12 mouse cellular contexts compared by ENCODE assay signal in the genomic region with DNA sequence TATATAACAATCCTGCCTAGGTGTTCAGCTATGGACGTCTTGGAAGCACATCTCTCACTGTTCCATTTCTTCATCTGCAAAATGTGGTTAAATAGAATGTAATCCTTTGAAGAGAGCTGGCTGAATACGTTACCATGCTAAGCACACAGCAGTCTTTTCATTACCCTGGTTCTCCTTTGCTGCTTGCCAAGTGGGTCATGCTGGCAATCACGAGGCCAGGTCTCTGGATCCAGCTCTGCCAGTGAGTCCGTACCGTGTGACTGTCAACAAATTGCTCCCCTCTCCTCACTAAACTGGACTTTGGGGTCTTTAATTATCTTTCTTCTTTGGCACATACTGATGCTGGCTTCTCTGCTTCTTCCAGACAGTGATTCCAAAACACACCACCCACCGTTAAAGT. TPM values are rescaled to one million over a fixed set of nuclear protein-coding genes. Genes with fewer than 3 reads are reported as not detected.
DNase-seq lines count a peak whose midpoint lies in the region; ATAC-seq and TF ChIP-seq lines count a peak whose summit lies in the region.
"Had no signal": no experiment of that assay in that cellular context is flagged by ENCODE, and none has a peak within 500 bp of the region (broad histone marks: within the 10 kb centered on the region; RNA-seq: fewer than 3 reads in every experiment).

No protein-coding gene starts in this region.

- no peaks in the 10 kb centered on the region for H3K27me3 ChIP-seq in cerebellum, adult 2 months (ENCODE audit: control insufficient read depth, insufficient read depth, low read length)

- 10% methylated on average over 6 of the region's 6 CpGs for whole genome bisulfite sequencing in cerebellum, adult 2 months

- no peak for TF ChIP-seq POLR2A in cerebellum, adult 2 months (IDR thresholded peaks at IDR 0.05; ENCODE audit: borderline replicate concordance, insufficient read depth, low read length)

- peak overlapping the region; percentile 18; the same call in 1 of the 2 replicates for H3K27ac ChIP-seq in layer of hippocampus, adult 2 months
- no peak overlapping the region for H3K27ac ChIP-seq in cerebellum, adult 2 months (ENCODE audit: insufficient read depth, low read length)
- H3K27ac ChIP-seq: heart, embryonic 13.5 days had no signal

- DNase-seq in frontal cortex, postnatal 36 days (ENCODE audit: low spot score in 2 of 2): no peak
- DNase-seq in layer of hippocampus, adult 2 months (ENCODE audit: low spot score in 2 of 2): no peak
- no peak for DNase-seq in layer of hippocampus, adult 9-10 months (ENCODE audit: low spot score)
- DNase-seq in cerebellum, adult 2 months: peak; percentile 23 to 24
- DNase-seq in kidney, postnatal 10 days: peak; percentile 50
- DNase-seq in lung, adult 18-20 months: no peak
- DNase-seq: spleen, adult 18-20 months had no signal

- peak; percentile 72; the same call in 1 of the 2 replicates for ATAC-seq in frontal cortex, adult (ENCODE audit: low TSS enrichment)
- ATAC-seq in monocyte, adult 5-6 weeks (replicated peaks; ENCODE audit: insufficient number of reproducible peaks, low FRiP score, low TSS enrichment, poor library complexity, severe bottlenecking): no peak

- H3K4me1 ChIP-seq in cerebellum, adult 2 months (ENCODE audit: control insufficient read depth, insufficient read depth, low read length): 0 out of 2 replicates have a peak, but pooled peaks cover 2% of the 10 kb centered on the region
- H3K4me1 ChIP-seq: heart, embryonic 13.5 days had no signal

- no peak overlapping the region for H3K4me3 ChIP-seq in layer of hippocampus, adult 2 months
- H3K4me3 ChIP-seq in cerebellum, adult 2 months (replicated peaks; ENCODE audit: insufficient read depth, low read depth, low read length): no peak overlapping the region
- H3K4me3 ChIP-seq: heart, embryonic 13.5 days had no signal

- no peak for TF ChIP-seq CTCF in layer of hippocampus, adult 2 months (conservative IDR thresholded peaks at IDR 0.05)
- no peak for TF ChIP-seq CTCF in cerebellum, adult 2 months (IDR thresholded peaks at IDR 0.05; ENCODE audit: borderline replicate concordance, insufficient read depth, low read depth, low read length)

RNA-seq across cellular contexts. Expression of gene Gucy2f, which starts 2.3 kb away (rescaled TPM):
- total RNA-seq in layer of hippocampus, adult 2 months (2021): under 1 TPM; 0.52 to 0.67 TPM
- 0.03 and 0.06 TPM in 2 replicates for polyA plus RNA-seq in cerebellum, adult 2 months (2012; rRNA removed)
- total RNA-seq in monocyte, adult 5-6 weeks (2017): 0.11 TPM in 1 of 3 replicates, not detected in the others
- total RNA-seq: gastrocnemius, adult 18-20 months had no signal
- polyA plus RNA-seq: heart, embryonic 13.5 days; liver, embryonic 16.5 days had no signal

RNA-seq across cellular contexts. Expression of gene Nxt2, which starts 32.1 kb away (rescaled TPM):
- total RNA-seq in layer of hippocampus, adult 2 months (2021): 10 to 100 TPM; 26.7 to 27.8 TPM
- 36.9 and 38.6 TPM in 2 replicates for polyA plus RNA-seq in cerebellum, adult 2 months (2012; rRNA removed)
- total RNA-seq in monocyte, adult 5-6 weeks (2017): 21.7 to 28.6 TPM (median 25.7 TPM) in 3 replicates

Comparison
In these comparisons a context has a peak if more than half of its experiments do, and no peak if none do; other contexts are left out.
1. DNase-seq: peak in cerebellum, adult 2 months (2 of 2) and kidney, postnatal 10 days (single experiment); none in frontal cortex, postnatal 36 days (0 of 2), layer of hippocampus, adult 2 months (0 of 2), layer of hippocampus, adult 9-10 months (single experiment) and lung, adult 18-20 months (0 of 2).